Mouse (Mus musculus) ES-E14 (cell line): Measurements from ENCODE around the gene Aqp2.

ENCODE experiments used
- CHD2 ChIP-seq: IDR thresholded peaks from 2 replicates; pipeline ENCODE4 v1.6.1; 2014; ENCODE audit warnings: mild to moderate bottlenecking, low read depth, low read length, inconsistent platforms
- MAFK ChIP-seq: IDR thresholded peaks from 2 replicates; pipeline ENCODE4 v1.6.1; 2014; ENCODE audit warnings: mild to moderate bottlenecking, low read depth, low read length, inconsistent platforms; ENCODE audit not compliant: insufficient read depth

- no peak for TF ChIP-seq MAFK
- no peak for TF ChIP-seq CHD2
Measured at GRCm38 (mm10) chr15:99596056-99596687, 17.3 kb downstream of the Aqp2 start.
